Mouse (Mus musculus): ENCODE measurements around the gene Krtap10-4. TPM values are rescaled to one million over a fixed set of nuclear protein-coding genes. Genes with fewer than 3 reads are reported as not detected.

Gene Krtap10-4
- polyA plus RNA-seq (2015; fragmentation: Nextera tagmentation; extraction: Ambion mirVana) = not detected in 2 replicates

GRCm38 (mm10) chr10:77826951-77827350, at the start of gene Krtap10-4:
Krtap10-4 (minus strand) TSS chr10:77827095.
- 59% methylated on average over 6 of the region's 6 CpGs for WGBS
- no peak within 1 kb of the TSS for H3K27ac ChIP-seq
- H3K4me2 ChIP-seq (ENCODE audit: low read length) = no peak within 1 kb of the TSS
- H3K27me3 ChIP-seq (ENCODE audit: insufficient read depth, low read length) = no peaks in the 10 kb centered on the region
- H3K36me3 ChIP-seq (ENCODE audit: insufficient read depth, low read length) = no peaks in the 10 kb centered on the region
- DNase-seq (ENCODE audit: low spot score) = no peak
- no peak for ATAC-seq (replicated peaks; ENCODE audit: low FRiP score, low read depth)
- no peak within 1 kb of the TSS for H3K9ac ChIP-seq (ENCODE audit: low read depth, low read length)
- no peak for TF ChIP-seq CTCF (IDR thresholded peaks at IDR 0.05; ENCODE audit: low read depth)
- H3K4me3 ChIP-seq (replicated peaks; ENCODE audit: low read depth, low read length) = no peak within 1 kb of the TSS
- no peaks in the 10 kb centered on the region for H3K4me1 ChIP-seq (replicated peaks; ENCODE audit: insufficient read depth, low read length)
- H3K9me3 ChIP-seq (replicated peaks; ENCODE audit: low read length) = no peaks in the 10 kb centered on the region

DNA sequence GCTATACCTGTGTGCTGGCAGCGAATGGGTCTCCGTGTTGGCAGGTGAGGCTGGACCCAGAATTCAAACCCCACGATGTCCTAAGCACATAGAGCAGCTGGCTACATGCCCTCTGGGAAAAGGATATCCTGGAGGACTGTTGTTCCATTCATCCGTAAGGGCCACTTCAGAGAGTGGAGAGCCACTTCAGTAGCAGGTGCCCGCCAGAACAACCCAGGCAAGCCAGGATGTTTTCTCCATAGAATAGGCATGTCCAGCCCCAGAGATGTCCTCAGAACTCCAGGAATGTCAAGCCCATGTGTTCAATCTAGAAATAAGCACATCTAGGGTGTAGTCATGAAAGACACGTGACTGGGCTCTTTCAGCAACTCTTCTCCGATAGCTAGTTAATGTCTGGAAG, 42.8 kb upstream of the Krtap10-4 start:
- ATAC-seq (replicated peaks; ENCODE audit: low FRiP score, low read depth) (no peak), DNase-seq (ENCODE audit: low spot score) (no peak)
- Histone ChIP-seq H3K4me2 (ENCODE audit: low read length) (no peak overlapping the region), H3K9me3 (replicated peaks; ENCODE audit: low read length) (no peaks in the 10 kb centered on the region), H3K27ac (no peak overlapping the region), H3K36me3 (ENCODE audit: insufficient read depth, low read length) (no peaks in the 10 kb centered on the region), H3K9ac (ENCODE audit: low read depth, low read length) (no peak overlapping the region), H3K4me1 (replicated peaks; ENCODE audit: insufficient read depth, low read length) (no peaks in the 10 kb centered on the region), H3K27me3 (ENCODE audit: insufficient read depth, low read length) (no peaks in the 10 kb centered on the region), H3K4me3 (replicated peaks; ENCODE audit: low read depth, low read length) (no peak overlapping the region)
- WGBS = 87% methylated on average over 7 of the region's 7 CpGs
- no peak for TF ChIP-seq CTCF (IDR thresholded peaks at IDR 0.05; ENCODE audit: low read depth)

GRCm38 (mm10) chr10:77867546-77867945, 40.7 kb upstream of the Krtap10-4 start:
- ATAC-seq (replicated peaks; ENCODE audit: low FRiP score, low read depth) (no peak), DNase-seq (ENCODE audit: low spot score) (peak; percentile 23)
- Histone ChIP-seq H3K4me1 (replicated peaks; ENCODE audit: insufficient read depth, low read length) (no peaks in the 10 kb centered on the region), H3K4me2 (ENCODE audit: low read length) (no peak overlapping the region), H3K4me3 (replicated peaks; ENCODE audit: low read depth, low read length) (no peak overlapping the region), H3K27ac (no peak overlapping the region), H3K9me3 (replicated peaks; ENCODE audit: low read length) (no peaks in the 10 kb centered on the region), H3K9ac (ENCODE audit: low read depth, low read length) (no peak overlapping the region), H3K36me3 (ENCODE audit: insufficient read depth, low read length) (no peaks in the 10 kb centered on the region), H3K27me3 (ENCODE audit: insufficient read depth, low read length) (no peaks in the 10 kb centered on the region)
- TF ChIP-seq CTCF (IDR thresholded peaks at IDR 0.05; ENCODE audit: low read depth) = no peak
- WGBS = 6% methylated on average over 1 of the region's 1 CpGs

DNA sequence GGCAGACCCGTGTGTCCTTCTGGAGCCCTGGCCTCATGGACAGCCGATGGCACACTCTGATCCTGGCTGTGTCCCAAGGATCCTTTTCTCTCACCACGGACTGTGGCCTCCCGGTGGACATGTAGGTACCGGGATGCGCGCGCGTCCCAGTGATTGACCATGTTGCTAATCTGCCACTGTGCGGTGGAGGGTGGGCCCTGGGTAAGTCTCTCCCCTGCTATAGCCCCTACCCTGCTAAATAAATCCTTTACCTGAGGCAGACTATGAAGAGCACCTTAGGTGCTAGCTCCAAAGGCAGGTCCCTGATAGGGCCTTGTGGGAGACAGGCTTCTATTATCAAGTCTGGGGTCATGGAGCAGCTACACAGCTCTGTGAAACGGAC, 37.9 kb upstream of the Krtap10-4 start:
- ATAC-seq (replicated peaks; ENCODE audit: low FRiP score, low read depth) = no peak
- H3K36me3 ChIP-seq (ENCODE audit: insufficient read depth, low read length) = no peaks in the 10 kb centered on the region

GRCm38 (mm10) chr10:77864067-77864761, 37.3 kb upstream of the Krtap10-4 start:
- no peaks in the 10 kb centered on the region for H3K27me3 ChIP-seq (ENCODE audit: insufficient read depth, low read length)
- H3K4me3 ChIP-seq (replicated peaks; ENCODE audit: low read depth, low read length) = no peak overlapping the region

More for the DNA sequence above, 37.9 kb upstream of the Krtap10-4 start:
- no peaks in the 10 kb centered on the region for H3K4me1 ChIP-seq (replicated peaks; ENCODE audit: insufficient read depth, low read length)
- 37% methylated on average over 11 of the region's 11 CpGs for WGBS
- H3K4me3 ChIP-seq (replicated peaks; ENCODE audit: low read depth, low read length) = no peak overlapping the region
- H3K9ac ChIP-seq (ENCODE audit: low read depth, low read length) = 0 out of 2 replicates have a peak overlapping the region, but pooled peaks have one; percentile 27
- H3K27me3 ChIP-seq (ENCODE audit: insufficient read depth, low read length) = no peaks in the 10 kb centered on the region
- H3K4me2 ChIP-seq (ENCODE audit: low read length) = peak overlapping the region; percentile 45
- DNase-seq (ENCODE audit: low spot score) = no peak
- no peak for TF ChIP-seq CTCF (IDR thresholded peaks at IDR 0.05; ENCODE audit: low read depth)
- H3K9me3 ChIP-seq (replicated peaks; ENCODE audit: low read length) = no peaks in the 10 kb centered on the region
- H3K27ac ChIP-seq = no peak overlapping the region

DNA sequence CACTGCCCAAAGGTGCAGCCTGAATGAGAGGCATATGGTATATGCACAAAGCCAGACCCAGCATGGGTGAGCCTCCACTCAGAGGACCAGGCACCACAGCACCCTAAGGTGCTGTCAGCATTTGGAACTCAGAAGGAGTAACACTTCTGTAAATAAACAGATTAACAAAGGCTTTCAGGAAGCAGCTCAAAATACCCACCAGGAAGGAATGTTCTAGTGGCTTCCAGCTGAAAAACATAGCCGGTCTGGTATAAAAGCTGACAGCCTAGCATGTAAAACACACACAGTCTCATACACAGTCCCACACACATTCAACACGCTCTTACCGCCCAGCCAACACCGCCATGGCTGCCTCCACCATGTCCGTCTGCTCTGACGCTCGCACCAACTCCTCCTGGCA, 34.8 kb upstream of the Krtap10-4 start, which contains the start of gene Gm3285:
TSS of gene Gm3285 (plus strand) at position 301 of the 400 bp plus-strand sequence.
- no peaks in the 10 kb centered on the region for H3K36me3 ChIP-seq (ENCODE audit: insufficient read depth, low read length)
- H3K27ac ChIP-seq = no peak within 1 kb of the TSS
- WGBS = 53% methylated on average over 7 of the region's 7 CpGs
- H3K4me3 ChIP-seq (replicated peaks; ENCODE audit: low read depth, low read length) = no peak within 1 kb of the TSS
- no peak for ATAC-seq (replicated peaks; ENCODE audit: low FRiP score, low read depth)
- H3K9me3 ChIP-seq (replicated peaks; ENCODE audit: low read length) = no peaks in the 10 kb centered on the region
- no peak within 1 kb of the TSS for H3K4me2 ChIP-seq (ENCODE audit: low read length)
- H3K4me1 ChIP-seq (replicated peaks; ENCODE audit: insufficient read depth, low read length) = no peaks in the 10 kb centered on the region
- TF ChIP-seq CTCF (IDR thresholded peaks at IDR 0.05; ENCODE audit: low read depth) = no peak
- H3K9ac ChIP-seq (ENCODE audit: low read depth, low read length) = no peak within 1 kb of the TSS
- no peak for DNase-seq (ENCODE audit: low spot score)
- no peaks in the 10 kb centered on the region for H3K27me3 ChIP-seq (ENCODE audit: insufficient read depth, low read length)

More at GRCm38 (mm10) chr10:77864067-77864761, 37.3 kb upstream of the Krtap10-4 start:
- peak; percentile 94 for ATAC-seq (replicated peaks; ENCODE audit: low FRiP score, low read depth)
- H3K36me3 ChIP-seq (ENCODE audit: insufficient read depth, low read length) = no peaks in the 10 kb centered on the region
- H3K4me1 ChIP-seq (replicated peaks; ENCODE audit: insufficient read depth, low read length) = no peaks in the 10 kb centered on the region
- 0 out of 2 replicates have a peak overlapping the region, but pooled peaks have one; percentile 27 for H3K9ac ChIP-seq (ENCODE audit: low read depth, low read length)
- TF ChIP-seq CTCF (IDR thresholded peaks at IDR 0.05; ENCODE audit: low read depth) = peak; percentile 45
- peak; percentile 91 for DNase-seq (ENCODE audit: low spot score)
- 30% methylated on average over 14 of the region's 14 CpGs for WGBS
- no peaks in the 10 kb centered on the region for H3K9me3 ChIP-seq (replicated peaks; ENCODE audit: low read length)
- peak overlapping the region; percentile 45 for H3K4me2 ChIP-seq (ENCODE audit: low read length)
- H3K27ac ChIP-seq = no peak overlapping the region
